Mouse (Mus musculus) kidney, postnatal 10 days (tissue): ENCODE data around the gene Slc48a1.

Source experiments
- DNase-seq: peaks from one replicate; pipeline ENCODE4 v3.0.0; 2021; ENCODE audit warnings: mixed read lengths

The Slc48a1 gene

GRCm38 (mm10) chr15:97809206-97809605 lies 30.9 kb downstream of the Slc48a1 start:
- DNase-seq = no peak

DNA sequence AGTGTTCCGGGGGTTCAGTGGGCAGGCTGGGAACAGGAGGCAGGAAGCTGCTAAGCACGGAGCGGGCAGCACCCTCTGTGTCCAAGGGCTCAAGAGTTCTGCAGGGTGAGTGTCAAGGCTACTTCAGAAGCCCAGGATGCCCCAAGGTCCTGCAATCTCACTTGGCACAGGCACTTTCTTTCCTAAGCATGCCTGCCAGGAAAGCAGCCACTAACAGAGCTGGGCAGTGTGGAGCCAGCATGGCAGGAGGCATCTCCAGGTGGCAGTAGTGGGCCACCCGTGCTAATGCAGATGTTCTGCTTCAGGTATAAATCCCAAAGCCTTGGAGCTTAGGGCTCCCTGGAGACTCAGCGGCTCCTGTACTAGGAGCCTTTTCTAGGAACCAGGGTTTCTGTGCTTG lies 31.6 kb downstream of the Slc48a1 start:
- DNase-seq = peak; percentile 77

- DNase-seq = no peak
These were observed 32.1 kb downstream of the Slc48a1 start for GRCm38 (mm10) chr15:97810399-97810798.

DNA sequence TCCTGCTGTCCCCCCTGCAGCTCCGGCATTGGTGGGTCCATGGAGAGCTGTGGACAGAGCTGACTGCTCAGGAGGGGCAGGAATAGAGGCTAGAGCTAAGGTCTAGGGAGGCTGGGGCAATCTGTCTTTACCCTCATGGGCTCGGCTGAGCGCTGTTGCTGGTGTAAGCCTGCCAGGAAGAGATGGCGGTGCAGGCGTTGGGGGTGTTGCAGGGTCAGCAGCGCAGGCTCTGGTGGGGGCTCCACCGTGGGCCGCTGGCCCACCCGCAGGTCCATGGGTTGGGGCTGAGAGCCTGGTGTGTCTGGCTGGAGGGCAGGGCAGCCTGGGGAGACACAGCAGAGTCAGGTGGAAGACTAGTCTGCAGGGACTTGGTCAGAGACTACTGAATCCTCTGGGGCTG lies 33.0 kb downstream of the Slc48a1 start:
- DNase-seq = no peak

DNA sequence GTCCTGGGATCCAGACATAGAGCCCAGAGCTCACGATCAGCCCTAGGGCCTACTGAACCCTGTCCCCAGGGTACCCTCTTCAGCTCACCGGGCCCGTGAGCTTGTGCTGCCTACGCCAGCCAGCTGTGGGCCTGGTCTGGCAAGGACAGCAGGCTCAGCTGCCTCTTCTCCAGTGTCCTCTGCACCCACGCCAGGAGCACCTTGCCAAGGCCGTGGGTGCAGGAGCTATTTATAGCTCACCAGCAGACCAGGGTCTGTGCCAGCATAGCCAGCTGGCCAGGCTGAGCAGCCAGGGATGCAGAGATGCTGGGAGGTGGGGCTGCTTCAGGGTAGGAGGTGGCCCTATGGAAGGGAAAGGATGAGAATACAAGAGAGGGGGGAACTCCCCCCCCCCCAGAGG lies 33.8 kb downstream of the Slc48a1 start:
- peak; percentile 69 for DNase-seq

DNA sequence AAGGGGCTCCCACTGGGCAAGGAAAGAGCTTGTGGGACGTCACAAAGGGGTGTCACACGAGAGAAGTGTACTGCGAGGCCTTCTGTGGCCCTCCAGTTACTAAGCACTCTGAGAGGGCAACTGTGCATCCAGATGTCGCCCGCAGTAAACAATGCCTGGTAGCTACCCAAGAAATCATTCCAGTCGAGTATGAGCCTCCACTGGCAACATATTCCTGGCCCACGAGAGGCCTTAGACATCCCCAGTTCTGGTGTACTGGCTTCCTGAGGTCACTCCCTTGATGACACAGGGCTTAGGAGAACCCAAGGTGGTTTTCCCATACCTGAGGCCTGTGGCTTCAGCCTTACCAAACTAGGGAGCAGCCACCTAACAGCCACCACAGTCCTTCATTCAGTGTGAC lies 34.6 kb downstream of the Slc48a1 start:
- no peak for DNase-seq

- peak; percentile 70 for DNase-seq
These were observed 35.3 kb downstream of the Slc48a1 start for GRCm38 (mm10) chr15:97813452-97814204.

DNA sequence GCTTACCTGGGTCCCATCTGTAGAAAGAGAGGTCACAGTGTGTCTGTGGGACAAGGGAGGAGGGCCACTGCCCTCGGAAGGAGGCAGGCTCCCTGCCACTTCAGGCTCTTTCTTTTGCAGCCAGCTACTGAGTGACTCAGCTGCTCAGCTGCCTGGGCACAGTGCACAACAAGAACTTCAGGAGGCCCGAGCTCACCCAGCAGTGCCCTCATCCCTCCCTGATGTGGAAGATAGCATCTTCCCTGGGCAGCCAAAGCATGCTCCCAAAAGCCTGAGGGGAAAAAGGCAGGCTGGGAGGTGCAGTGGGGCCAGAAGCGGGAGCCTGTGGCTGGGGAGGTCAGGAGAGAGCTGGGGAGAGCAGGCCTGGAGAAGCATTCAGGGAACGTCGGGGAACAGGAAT lies 36.4 kb downstream of the Slc48a1 start:
- no peak for DNase-seq

GRCm38 (mm10) chr15:97815254-97815653 lies 36.9 kb downstream of the Slc48a1 start:
- DNase-seq = no peak

- DNase-seq = no peak
These were observed 38.1 kb downstream of the Slc48a1 start for GRCm38 (mm10) chr15:97816199-97816994.

DNA sequence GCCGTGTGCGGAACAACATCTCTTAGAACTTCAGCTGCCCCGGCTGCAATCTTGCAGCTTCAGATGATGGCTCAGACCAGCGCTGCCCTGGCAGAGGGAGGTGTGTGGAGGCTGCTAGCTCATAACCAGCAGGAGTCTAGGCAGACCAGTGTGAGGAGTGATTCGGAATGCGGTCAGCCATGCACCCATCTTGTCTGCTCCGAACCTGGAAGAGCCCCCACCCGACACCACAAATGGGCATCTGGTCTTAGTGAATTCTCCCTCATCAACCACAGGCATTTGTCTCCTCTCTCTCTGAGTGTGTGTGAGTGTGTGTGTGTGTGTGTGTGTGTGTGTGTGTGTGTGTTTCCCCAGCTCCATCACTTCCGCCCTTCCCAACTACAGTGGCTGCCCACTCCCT lies 41.6 kb downstream of the Slc48a1 start:
- no peak for DNase-seq

- peak; percentile 51 for DNase-seq
These were observed 43.1 kb downstream of the Slc48a1 start for GRCm38 (mm10) chr15:97821321-97821982.

GRCm38 (mm10) chr15:97821983-97822363 lies 43.7 kb downstream of the Slc48a1 start:
- no peak for DNase-seq

DNA sequence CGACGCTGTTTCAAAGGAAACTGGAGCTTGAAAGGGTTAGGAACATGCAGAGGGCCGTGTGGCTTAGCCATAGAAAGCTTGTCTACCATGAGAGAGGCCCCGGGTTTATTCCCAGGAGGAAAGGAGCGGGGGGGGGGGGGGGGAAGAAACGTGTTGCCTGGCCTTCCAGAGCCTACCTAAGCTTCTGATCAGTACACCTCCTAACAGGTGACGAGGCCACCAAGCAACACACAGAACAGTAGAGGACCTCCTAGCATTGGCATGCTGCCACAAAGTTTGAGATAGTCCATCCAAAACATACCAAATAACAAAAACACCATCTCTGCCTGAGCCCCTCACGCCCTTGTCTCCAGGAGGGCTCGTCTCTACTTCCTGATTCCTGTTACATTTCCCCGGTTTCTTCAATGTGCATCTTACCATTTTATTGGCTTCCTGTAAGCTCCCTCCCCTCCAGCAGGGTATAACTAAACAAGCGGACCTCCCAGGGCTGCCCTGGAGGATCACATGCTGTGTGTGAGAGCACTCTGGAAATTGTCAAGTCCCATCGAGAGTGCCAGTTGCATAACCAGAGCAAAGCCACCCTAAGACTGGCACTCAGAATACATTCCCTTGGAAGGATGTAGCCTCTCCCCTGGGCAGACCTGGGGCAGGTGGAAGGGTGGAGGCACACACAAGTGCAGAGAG lies 44.4 kb downstream of the Slc48a1 start:
- DNase-seq = no peak

DNA sequence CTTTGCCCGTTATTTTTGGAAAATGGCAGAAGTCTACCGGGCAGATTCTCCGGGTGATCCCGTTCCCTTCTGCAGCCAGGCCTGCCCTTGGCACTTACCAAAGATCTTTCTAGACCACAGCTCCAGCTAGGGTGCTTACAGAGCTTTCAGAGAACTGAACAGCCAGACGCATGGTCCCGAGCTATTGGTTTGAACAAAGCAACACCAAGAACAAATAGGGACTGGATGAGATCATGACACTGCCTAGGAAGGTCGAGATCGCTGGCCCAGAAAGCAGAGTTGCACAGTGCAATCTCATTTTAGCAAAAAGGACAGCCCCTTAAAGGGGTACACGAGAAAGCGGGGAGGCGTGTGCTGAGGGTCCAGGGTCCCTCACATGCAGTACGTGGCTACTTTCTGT lies 45.2 kb downstream of the Slc48a1 start:
- DNase-seq = no peak

DNA sequence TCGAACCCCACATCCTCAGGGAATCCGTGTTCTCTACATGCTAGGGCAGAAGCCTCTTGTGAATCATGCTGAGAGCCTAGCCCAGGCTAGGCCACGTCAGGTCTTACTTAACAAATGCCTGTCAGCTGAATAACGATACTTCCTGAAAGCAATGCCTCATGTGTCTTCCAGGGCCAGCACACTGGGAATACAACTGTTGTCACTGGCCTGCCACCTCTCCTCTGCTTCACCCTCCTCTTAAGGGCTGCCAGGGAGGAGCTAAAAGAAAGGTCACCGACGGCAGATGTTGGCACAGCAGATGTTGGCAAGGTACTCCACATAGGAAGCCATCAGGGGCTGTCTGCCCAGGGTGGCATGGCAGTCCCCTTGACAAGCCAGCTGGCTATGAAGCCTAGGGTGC lies 45.7 kb downstream of the Slc48a1 start:
- no peak for DNase-seq

DNA sequence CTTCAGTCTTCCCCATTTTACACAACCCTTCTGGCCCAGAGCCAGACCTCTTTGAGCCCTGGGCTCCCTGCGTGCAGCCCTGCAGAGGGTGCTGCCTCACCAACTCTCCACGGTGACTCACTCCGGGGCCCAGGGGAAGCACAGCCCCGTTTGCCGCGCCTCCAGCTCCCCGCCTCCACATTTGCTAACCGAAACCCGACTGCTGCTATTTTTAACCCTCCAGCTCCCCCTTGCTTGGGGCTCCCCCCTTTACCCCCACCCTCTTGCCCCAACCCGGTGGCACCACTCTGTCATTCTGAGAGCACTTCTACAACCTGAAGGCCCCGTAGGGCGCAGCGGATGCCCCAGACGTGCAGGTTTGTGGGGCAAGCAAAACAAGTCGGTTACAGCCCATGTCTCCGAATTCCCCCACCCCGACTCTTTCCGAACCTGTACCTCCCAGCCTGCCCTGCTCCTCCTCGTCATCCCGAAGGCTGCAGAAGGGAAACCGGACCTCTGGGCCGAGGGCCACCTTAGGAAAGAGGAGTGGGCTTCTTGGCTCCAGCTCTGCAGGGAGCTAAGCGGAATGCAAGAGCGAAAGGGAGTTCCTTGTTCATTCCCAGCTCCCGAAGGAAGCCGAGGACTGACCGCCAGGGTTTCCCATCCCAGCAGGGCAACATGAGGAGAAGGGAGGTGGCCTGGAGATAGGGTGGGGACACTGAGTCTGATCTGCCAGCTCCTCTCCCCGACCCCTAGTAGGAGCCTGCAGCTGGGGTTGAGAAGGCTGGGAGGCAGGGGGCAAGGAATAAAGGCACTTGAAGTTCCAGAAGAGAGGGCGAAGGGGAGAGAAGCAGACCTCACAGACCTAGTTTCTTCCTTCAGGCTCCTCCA lies 47.0 kb downstream of the Slc48a1 start:
- peak; percentile 88 for DNase-seq

DNA sequence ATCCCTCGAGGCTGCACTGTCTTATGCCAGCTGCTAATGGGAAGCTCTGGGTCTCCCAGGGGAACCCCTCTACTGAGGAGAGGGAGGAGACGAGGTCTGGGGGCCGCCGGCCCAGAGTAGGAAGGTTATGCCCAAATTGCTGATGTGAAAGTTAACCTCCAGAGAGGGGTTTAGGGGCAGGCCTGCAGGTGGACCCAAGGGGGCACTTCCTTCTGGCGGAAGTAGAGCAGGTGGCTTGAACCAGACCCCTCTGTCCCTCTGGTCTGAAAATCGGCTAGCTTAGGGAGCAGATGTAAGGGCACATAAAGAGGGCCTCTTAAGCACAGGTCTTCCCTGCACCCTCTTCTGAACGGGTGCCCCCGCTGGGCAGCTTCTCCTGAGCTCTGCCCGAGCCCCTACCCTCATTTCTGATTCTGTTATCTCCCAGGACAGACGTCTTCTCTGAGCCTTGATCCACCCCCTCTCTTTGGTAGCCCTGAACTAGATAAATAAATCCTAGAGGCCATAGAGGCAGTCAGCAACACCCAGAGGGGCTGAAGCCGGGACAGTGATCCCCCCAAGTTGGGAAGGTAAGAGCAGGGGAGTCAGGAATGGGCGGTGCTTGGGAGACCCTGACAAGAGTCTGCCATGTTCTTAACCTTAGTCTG lies 47.7 kb downstream of the Slc48a1 start:
- no peak for DNase-seq

DNA sequence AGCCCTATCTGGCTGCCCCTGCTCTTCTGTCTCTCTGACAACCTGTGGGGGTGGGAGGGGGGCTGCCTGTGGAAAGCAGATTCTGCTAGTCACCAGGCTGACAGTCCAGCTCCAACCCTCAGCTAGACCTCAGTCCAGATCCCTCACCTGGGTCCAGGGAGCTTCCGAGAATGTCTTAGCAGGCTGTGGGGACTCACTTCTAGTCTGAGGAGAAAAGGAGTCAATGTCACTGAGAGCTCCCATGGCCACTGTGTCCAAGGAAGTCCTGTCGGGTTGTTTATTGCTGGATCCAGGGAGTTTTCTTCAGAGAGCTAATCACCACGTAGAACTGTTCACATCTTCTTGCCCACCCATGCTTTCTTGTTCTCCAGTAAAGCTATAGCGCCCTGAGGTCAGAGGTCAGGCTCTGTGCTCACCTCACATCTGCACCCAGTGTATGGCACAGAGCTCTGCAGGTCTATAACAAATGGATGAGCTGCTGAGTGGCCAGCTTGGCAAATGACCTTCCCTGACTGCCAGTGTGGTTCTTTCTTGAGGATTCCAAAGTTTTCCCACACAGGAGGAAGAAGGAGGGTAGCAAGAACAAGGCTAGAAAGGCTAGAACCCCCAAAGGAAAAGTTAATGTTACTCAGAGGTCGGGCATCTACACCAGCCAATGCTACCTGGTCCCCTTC lies 48.4 kb downstream of the Slc48a1 start:
- DNase-seq = no peak

GRCm38 (mm10) chr15:97827401-97827800 lies 49.1 kb downstream of the Slc48a1 start:
- DNase-seq = no peak

DNA sequence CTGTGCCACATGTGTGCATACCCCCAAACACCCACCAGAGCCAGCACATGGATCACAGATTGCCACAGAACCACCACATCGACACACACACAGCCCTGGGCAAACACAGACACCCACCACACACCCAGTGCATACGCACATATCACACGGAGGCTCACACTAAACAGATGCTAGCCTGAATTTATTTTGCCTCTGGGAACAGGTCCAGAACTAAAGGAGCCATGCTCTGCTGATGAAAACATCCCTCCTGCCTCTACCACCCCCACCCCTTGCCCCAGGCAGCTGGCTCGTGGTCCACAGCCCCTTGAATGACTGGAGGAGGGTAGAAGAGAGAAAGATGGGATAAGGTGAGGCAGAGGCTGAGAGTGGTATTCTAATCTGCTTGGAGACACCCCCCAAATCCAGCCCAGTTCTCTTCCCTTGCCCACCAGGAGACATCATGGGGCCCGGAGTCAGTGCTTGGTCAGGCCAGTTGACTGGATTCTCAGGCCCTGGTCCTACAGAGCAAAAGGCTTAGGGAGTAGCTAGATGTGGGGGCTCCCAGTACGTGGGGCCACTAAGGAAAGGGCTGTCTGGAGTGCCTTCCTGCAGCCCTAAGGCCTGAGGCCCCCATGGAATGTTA lies 50.0 kb downstream of the Slc48a1 start:
- DNase-seq = no peak
